Mouse (Mus musculus) spleen, adult 2 months (tissue): ENCODE measurements around the gene Rap2b.

Experiments
- CTCF ChIP-seq: fragments of 200-500 bp; IDR thresholded peaks from 2 replicates; pipeline ENCODE4 v1.5.1; 2011; ENCODE audit warnings: mild to moderate bottlenecking, inconsistent platforms; ENCODE audit not compliant: insufficient read depth, insufficient read length, insufficient replicate concordance; ENCODE audit errors: extremely low read depth
- POLR2A ChIP-seq: fragments of 200-500 bp; IDR thresholded peaks from 2 replicates; pipeline ENCODE4 v1.6.1; 2011; ENCODE audit warnings: low read depth, low read length, inconsistent platforms

- TF ChIP-seq CTCF = no peak
- no peak for TF ChIP-seq POLR2A
Measured at GRCm38 (mm10) chr3:61400823-61401387, 39.5 kb downstream of the Rap2b start.
